Mouse (Mus musculus): Measurements from ENCODE around the gene Stim1. TPM values are rescaled to one million over a fixed set of nuclear protein-coding genes. Genes with fewer than 3 reads are reported as not detected.
A peak's percentile ranks its signal among the peaks of the same experiment; 100 is the strongest.

The Stim1 gene
- total and polyA plus RNA-seq, 2 experiments: 15.7 to 28.0 TPM

DNA sequence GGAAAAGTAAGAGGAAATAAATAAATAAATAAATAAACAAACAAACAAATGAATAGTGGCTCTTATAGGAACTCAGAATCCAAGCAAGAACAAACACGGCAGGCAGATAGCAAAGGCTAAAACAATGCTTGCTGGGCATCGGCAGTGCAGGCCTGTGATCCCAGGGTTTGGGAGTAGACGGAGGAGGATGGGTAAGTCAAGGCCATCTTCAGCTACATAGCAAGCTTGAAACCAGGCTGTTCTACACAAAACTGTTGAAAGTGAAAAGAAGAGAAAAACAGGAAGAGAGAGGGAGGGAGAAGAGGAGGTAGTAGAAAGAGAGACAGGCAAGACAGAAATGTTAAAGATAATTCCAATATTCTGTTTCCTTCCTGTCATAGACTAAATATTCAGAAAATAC is 71.3 kb downstream of the Stim1 start:
- Histone ChIP-seq H3K4me3 (ENCODE audit: insufficient read depth, low read depth, low read length) (no peak overlapping the region), H3K27me3 (ENCODE audit: control insufficient read depth, insufficient read depth, low read length) (no peaks in the 10 kb centered on the region), H3K4me1 (ENCODE audit: control insufficient read depth, insufficient read depth, low read length) (peaks cover 6% of the 10 kb centered on the region), H3K27ac (replicated peaks; ENCODE audit: insufficient read depth, low read depth, low read length) (no peak overlapping the region), H3K79me2 (ENCODE audit: control insufficient read depth, insufficient read depth, low read length) (peaks cover 6% of the 10 kb centered on the region; the same call in 1 of the 2 replicates), H3K9ac (ENCODE audit: low read depth, low read length) (no peak overlapping the region), H3K36me3 (ENCODE audit: control insufficient read depth, insufficient read depth, low read length) (no peaks in the 10 kb centered on the region)
- TF ChIP-seq POLR2A (IDR thresholded peaks at IDR 0.05; ENCODE audit: extremely low read depth, insufficient read depth, low read length): no peak
- no peak for TF ChIP-seq CTCF (IDR thresholded peaks at IDR 0.05; ENCODE audit: low read depth, low read length)
- WGBS: 90% methylated on average over 3 of the region's 3 CpGs
- DNase-seq (ENCODE audit: extremely low read depth, low read depth, low spot score): no peak

DNA sequence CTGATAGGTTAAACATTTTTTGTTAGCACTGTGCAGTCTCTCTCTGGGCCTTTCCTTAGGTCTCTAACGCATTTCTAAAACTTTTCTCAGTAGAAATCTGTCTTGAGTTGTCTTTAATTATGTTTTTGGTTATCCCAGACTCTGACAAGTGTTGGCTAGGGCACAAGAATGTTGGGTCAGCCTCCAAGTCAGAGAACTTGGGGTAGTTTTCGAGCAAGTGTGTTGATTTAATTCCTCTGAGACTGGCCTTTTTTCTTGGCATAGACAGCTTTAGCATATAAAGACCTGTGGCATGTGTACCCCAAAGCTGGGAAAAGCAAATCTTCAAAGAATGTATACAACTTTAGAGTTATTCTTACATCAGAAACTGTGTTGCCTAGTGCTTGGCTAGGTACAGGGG is 78.3 kb downstream of the Stim1 start:
- Histone ChIP-seq H3K27me3 (ENCODE audit: control insufficient read depth, insufficient read depth, low read length) (no peaks in the 10 kb centered on the region), H3K4me1 (ENCODE audit: control insufficient read depth, insufficient read depth, low read length) (no peaks in the 10 kb centered on the region; the same call in 1 of the 2 replicates), H3K27ac (replicated peaks; ENCODE audit: insufficient read depth, low read depth, low read length) (no peak overlapping the region), H3K9ac (ENCODE audit: low read depth, low read length) (no peak overlapping the region), H3K36me3 (ENCODE audit: control insufficient read depth, insufficient read depth, low read length) (no peaks in the 10 kb centered on the region), H3K4me3 (ENCODE audit: insufficient read depth, low read depth, low read length) (no peak overlapping the region), H3K79me2 (ENCODE audit: control insufficient read depth, insufficient read depth, low read length) (peaks cover 9% of the 10 kb centered on the region; the same call in 1 of the 2 replicates)
- 71% methylated on average over 2 of the region's 2 CpGs for WGBS
- TF ChIP-seq CTCF (IDR thresholded peaks at IDR 0.05; ENCODE audit: low read depth, low read length) (no peak), POLR2A (IDR thresholded peaks at IDR 0.05; ENCODE audit: extremely low read depth, insufficient read depth, low read length) (no peak)
- DNase-seq (ENCODE audit: extremely low read depth, low read depth, low spot score): no peak

DNA sequence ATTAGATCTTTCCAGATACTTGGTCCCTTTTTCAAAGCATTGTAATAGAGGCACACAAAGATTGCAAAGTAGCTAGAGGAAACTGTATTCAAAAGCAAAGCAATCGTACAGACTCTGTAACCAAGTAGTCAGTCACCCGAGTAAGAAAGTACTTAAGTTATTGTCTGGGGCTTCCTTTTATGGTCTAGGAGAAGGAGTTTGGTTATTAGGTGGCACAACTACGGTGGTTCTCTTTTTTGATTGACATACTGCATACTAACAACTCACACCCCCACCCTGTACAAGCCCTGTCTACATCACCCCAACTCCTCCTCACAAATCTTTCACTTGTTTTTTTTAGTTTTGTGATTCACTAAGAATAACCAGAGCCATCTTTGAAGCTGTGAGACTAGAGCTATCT is 79.7 kb downstream of the Stim1 start:
- Histone ChIP-seq H3K9ac (ENCODE audit: low read depth, low read length) (no peak overlapping the region), H3K79me2 (ENCODE audit: control insufficient read depth, insufficient read depth, low read length) (peaks cover 3% of the 10 kb centered on the region; the same call in 1 of the 2 replicates), H3K4me3 (ENCODE audit: insufficient read depth, low read depth, low read length) (no peak overlapping the region), H3K4me1 (ENCODE audit: control insufficient read depth, insufficient read depth, low read length) (no peaks in the 10 kb centered on the region; the same call in 1 of the 2 replicates), H3K36me3 (ENCODE audit: control insufficient read depth, insufficient read depth, low read length) (no peaks in the 10 kb centered on the region), H3K27me3 (ENCODE audit: control insufficient read depth, insufficient read depth, low read length) (no peaks in the 10 kb centered on the region), H3K27ac (replicated peaks; ENCODE audit: insufficient read depth, low read depth, low read length) (no peak overlapping the region)
- no peak for TF ChIP-seq POLR2A (IDR thresholded peaks at IDR 0.05; ENCODE audit: extremely low read depth, insufficient read depth, low read length)
- TF ChIP-seq CTCF (IDR thresholded peaks at IDR 0.05; ENCODE audit: low read depth, low read length): no peak
- DNase-seq (ENCODE audit: extremely low read depth, low read depth, low spot score): no peak
- WGBS: 67% methylated on average over 3 of the region's 3 CpGs

DNA sequence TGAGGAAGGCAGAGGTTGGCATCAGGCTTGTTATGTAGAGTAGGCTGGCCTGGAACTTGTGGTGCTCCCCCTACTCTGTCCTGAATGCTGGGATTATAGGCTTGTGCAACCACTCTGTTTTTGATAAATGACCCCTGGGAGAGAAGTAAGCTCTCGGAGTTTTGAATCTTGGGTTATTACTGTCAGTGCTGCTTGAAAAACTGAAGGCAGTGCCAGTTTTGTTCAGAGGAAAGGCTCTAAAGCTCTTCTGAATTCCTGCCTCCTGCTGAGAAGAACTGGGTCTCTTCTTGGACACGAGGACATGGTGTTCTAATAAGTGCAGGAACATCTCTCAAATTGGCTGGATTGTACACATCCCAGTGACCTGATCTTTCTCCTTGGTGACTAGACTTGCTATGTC is 81.1 kb downstream of the Stim1 start:
- TF ChIP-seq POLR2A (IDR thresholded peaks at IDR 0.05; ENCODE audit: extremely low read depth, insufficient read depth, low read length) (no peak), CTCF (IDR thresholded peaks at IDR 0.05; ENCODE audit: low read depth, low read length) (no peak)
- H3K27ac ChIP-seq (replicated peaks; ENCODE audit: insufficient read depth, low read depth, low read length): 0 out of 2 replicates have a peak overlapping the region, but pooled peaks have one; percentile 19

DNA sequence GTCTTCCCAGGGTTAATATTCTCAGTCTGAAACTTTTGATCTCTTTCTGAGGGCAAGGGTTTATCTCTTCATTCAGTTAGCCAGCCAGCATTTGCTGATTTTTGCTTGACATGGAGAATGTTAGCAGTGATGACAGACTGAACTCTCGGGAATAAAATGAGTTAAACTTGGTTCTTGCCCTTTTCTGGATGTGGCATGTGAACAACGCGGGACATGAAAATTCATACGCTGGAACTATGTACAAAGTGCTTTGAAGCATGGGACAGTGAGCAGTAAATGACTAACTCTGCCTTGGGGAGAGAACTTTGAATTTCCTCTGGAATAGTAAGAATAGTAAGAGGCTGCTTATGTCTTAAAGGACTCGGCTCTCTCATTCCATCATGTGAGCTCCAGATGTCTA is 81.6 kb downstream of the Stim1 start:
- Histone ChIP-seq H3K27me3 (ENCODE audit: control insufficient read depth, insufficient read depth, low read length) (no peaks in the 10 kb centered on the region), H3K79me2 (ENCODE audit: control insufficient read depth, insufficient read depth, low read length) (peaks cover 3% of the 10 kb centered on the region; the same call in 1 of the 2 replicates), H3K36me3 (ENCODE audit: control insufficient read depth, insufficient read depth, low read length) (no peaks in the 10 kb centered on the region), H3K4me3 (ENCODE audit: insufficient read depth, low read depth, low read length) (no peak overlapping the region), H3K4me1 (ENCODE audit: control insufficient read depth, insufficient read depth, low read length) (no peaks in the 10 kb centered on the region; the same call in 1 of the 2 replicates), H3K27ac (replicated peaks; ENCODE audit: insufficient read depth, low read depth, low read length) (no peak overlapping the region), H3K9ac (ENCODE audit: low read depth, low read length) (no peak overlapping the region)
- TF ChIP-seq POLR2A (IDR thresholded peaks at IDR 0.05; ENCODE audit: extremely low read depth, insufficient read depth, low read length) (no peak), CTCF (IDR thresholded peaks at IDR 0.05; ENCODE audit: low read depth, low read length) (no peak)
- DNase-seq (ENCODE audit: extremely low read depth, low read depth, low spot score): no peak
- WGBS: 79% methylated on average over 5 of the region's 5 CpGs

More for the DNA sequence above, 81.1 kb downstream of the Stim1 start:
- 83% methylated on average over 2 of the region's 2 CpGs for WGBS
- no peak overlapping the region for H3K9ac ChIP-seq (ENCODE audit: low read depth, low read length)
- H3K4me3 ChIP-seq (ENCODE audit: insufficient read depth, low read depth, low read length): no peak overlapping the region
- H3K79me2 ChIP-seq (ENCODE audit: control insufficient read depth, insufficient read depth, low read length): peaks cover 3% of the 10 kb centered on the region; the same call in 1 of the 2 replicates
- no peaks in the 10 kb centered on the region for H3K27me3 ChIP-seq (ENCODE audit: control insufficient read depth, insufficient read depth, low read length)
- no peaks in the 10 kb centered on the region; the same call in 1 of the 2 replicates for H3K4me1 ChIP-seq (ENCODE audit: control insufficient read depth, insufficient read depth, low read length)
- H3K36me3 ChIP-seq (ENCODE audit: control insufficient read depth, insufficient read depth, low read length): no peaks in the 10 kb centered on the region
- DNase-seq (ENCODE audit: extremely low read depth, low read depth, low spot score): no peak

DNA sequence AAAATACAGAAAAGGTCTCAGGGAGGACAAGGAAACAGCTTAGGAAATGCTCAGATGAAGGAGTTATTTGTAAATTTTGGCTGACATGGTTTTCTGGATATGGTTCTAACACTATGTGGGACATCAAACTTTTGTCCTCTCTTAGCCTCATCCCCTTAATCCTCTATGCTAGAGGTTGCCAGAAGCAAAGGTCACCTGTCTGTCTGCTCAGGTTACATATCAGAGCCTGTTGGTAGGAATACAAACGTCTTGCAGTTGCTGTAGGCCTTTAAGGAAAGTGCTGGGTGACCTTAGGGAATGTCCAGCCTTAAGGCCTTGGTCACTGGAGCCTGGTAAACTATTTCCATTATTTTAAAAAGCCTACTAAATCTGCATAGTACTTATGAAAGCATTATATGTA is 85.8 kb downstream of the Stim1 start:
- DNase-seq (ENCODE audit: extremely low read depth, low read depth, low spot score): no peak
- H3K27me3 ChIP-seq (ENCODE audit: control insufficient read depth, insufficient read depth, low read length): no peaks in the 10 kb centered on the region
- no peak overlapping the region for H3K4me3 ChIP-seq (ENCODE audit: insufficient read depth, low read depth, low read length)
- TF ChIP-seq POLR2A (IDR thresholded peaks at IDR 0.05; ENCODE audit: extremely low read depth, insufficient read depth, low read length): no peak
- TF ChIP-seq CTCF (IDR thresholded peaks at IDR 0.05; ENCODE audit: low read depth, low read length): no peak
- peaks cover 7% of the 10 kb centered on the region; the same call in 1 of the 2 replicates for H3K79me2 ChIP-seq (ENCODE audit: control insufficient read depth, insufficient read depth, low read length)
- H3K36me3 ChIP-seq (ENCODE audit: control insufficient read depth, insufficient read depth, low read length): peaks cover 4% of the 10 kb centered on the region
- H3K9ac ChIP-seq (ENCODE audit: low read depth, low read length): no peak overlapping the region
- no peak overlapping the region for H3K27ac ChIP-seq (replicated peaks; ENCODE audit: insufficient read depth, low read depth, low read length)
- 18% methylated on average over 1 of the region's 1 CpGs for WGBS
- H3K4me1 ChIP-seq (ENCODE audit: control insufficient read depth, insufficient read depth, low read length): no peaks in the 10 kb centered on the region; the same call in 1 of the 2 replicates
